Mouse (Mus musculus) myocyte (in vitro differentiated cells): Measurements from ENCODE around the gene Bicc1. TPM values are rescaled to one million over a fixed set of nuclear protein-coding genes. Genes with fewer than 3 reads are reported as not detected.

Source experiments
- H3K27me3 ChIP-seq: one replicate; pipeline ENCODE4 v1.6.1; 2011; ENCODE audit not compliant: control insufficient read depth, insufficient read depth, insufficient read length
- H3K36me3 ChIP-seq: one replicate; pipeline ENCODE4 v1.6.1; 2011; ENCODE audit not compliant: control insufficient read depth, insufficient read depth
- H3K4me2 ChIP-seq: one replicate; pipeline ENCODE4 v1.6.1; 2011; ENCODE audit warnings: low read depth, control low read depth
- H3K4me3 ChIP-seq: one replicate; pipeline ENCODE4 v1.5.1; 2011; ENCODE audit warnings: mild to moderate bottlenecking, control low read depth, moderate library complexity
- H3K79me2 ChIP-seq: one replicate; pipeline ENCODE4 v1.6.1; 2011; ENCODE audit not compliant: control insufficient read depth, insufficient read depth
- H3ac ChIP-seq: one replicate; pipeline ENCODE4 v1.6.1; 2011; ENCODE audit not compliant: control insufficient read depth, insufficient read length
- CEBPB ChIP-seq: IDR thresholded peaks from 2 replicates; pipeline ENCODE4 v1.6.1; 2011; ENCODE audit warnings: mild to moderate bottlenecking, moderate library complexity; ENCODE audit not compliant: poor library complexity, insufficient read depth, severe bottlenecking
- E2F4 ChIP-seq: IDR thresholded peaks from one replicate; pipeline ENCODE4 v1.6.1; 2011; ENCODE audit warnings: mild to moderate bottlenecking, control low read depth, moderate library complexity; ENCODE audit not compliant: insufficient read depth
- MAX ChIP-seq: IDR thresholded peaks from one replicate; pipeline ENCODE4 v1.6.1; 2011; ENCODE audit warnings: low read depth, mild to moderate bottlenecking, control low read depth
- MYOD1 ChIP-seq, 3 experiments: IDR thresholded peaks; one replicate each; pipeline ENCODE4 v1.6.1; 2011; ENCODE audit warnings: control low read depth in 2 of 3, low read depth in 2 of 3, mild to moderate bottlenecking in 2 of 3, moderate library complexity in 1 of 3; ENCODE audit not compliant: insufficient read length in 2 of 3, control insufficient read depth in 1 of 3
- MYOG ChIP-seq, 3 experiments: IDR thresholded peaks; one replicate each; pipeline ENCODE4 v1.6.1; 2011; ENCODE audit warnings: control low read depth in 2 of 3, low read depth in 2 of 3, mild to moderate bottlenecking in 2 of 3; ENCODE audit not compliant: insufficient read length in 2 of 3, control insufficient read depth in 1 of 3, insufficient read depth in 1 of 3
- POLR2A ChIP-seq: IDR thresholded peaks from one replicate; pipeline ENCODE4 v1.6.1; 2011; ENCODE audit warnings: low read depth, mild to moderate bottlenecking, control low read depth, moderate library complexity; ENCODE audit not compliant: insufficient read length
- POLR2AphosphoS2 ChIP-seq: IDR thresholded peaks from one replicate; pipeline ENCODE4 v1.6.1; 2011; ENCODE audit warnings: low read depth, control low read depth; ENCODE audit not compliant: insufficient read length
- REST ChIP-seq: IDR thresholded peaks from one replicate; pipeline ENCODE4 v1.6.1; 2011; ENCODE audit warnings: mild to moderate bottlenecking, control low read depth, moderate library complexity; ENCODE audit not compliant: insufficient read depth, insufficient read length
- SRF ChIP-seq: IDR thresholded peaks from one replicate; pipeline ENCODE4 v1.6.1; 2011; ENCODE audit warnings: low read depth; ENCODE audit not compliant: control insufficient read depth, insufficient read length
- TCF12 ChIP-seq: IDR thresholded peaks from one replicate; pipeline ENCODE4 v1.6.1; 2011; ENCODE audit warnings: mild to moderate bottlenecking, control low read depth; ENCODE audit not compliant: poor library complexity, insufficient read depth, severe bottlenecking
- TCF3 ChIP-seq: IDR thresholded peaks from one replicate; pipeline ENCODE4 v1.6.1; 2011; ENCODE audit warnings: low read depth, control low read depth; ENCODE audit not compliant: insufficient read length
- USF1 ChIP-seq: IDR thresholded peaks from one replicate; pipeline ENCODE4 v1.6.1; 2011; ENCODE audit warnings: low read depth, mild to moderate bottlenecking, control low read depth, moderate library complexity
- polyA plus RNA-seq: library from polyadenylated mRNA; unstranded; fragments of >200 nt; fragmentation: generic; extraction: Trizol; gene quantifications from one replicate; pipeline ENCODE4 v1.2.1, GENCODE M21; 2012; ENCODE audit warnings: missing spikeins

Bicc1 gene
- polyA plus RNA-seq, 1 experiment: 4.6 TPM

GRCm38 (mm10) chr10:71007001-71007400 is 152.5 kb downstream of the Bicc1 start:
- Histone ChIP-seq H3ac (no peak overlapping the region), H3K36me3 (no peaks in the 10 kb centered on the region), H3K4me3 (no peak overlapping the region), H3K27me3 (no peaks in the 10 kb centered on the region), H3K79me2 (no peaks in the 10 kb centered on the region), H3K4me2 (no peak overlapping the region)
- no peak for TF ChIP-seq SRF
- no peak for TF ChIP-seq POLR2A
- no peak for TF ChIP-seq TCF12
- TF ChIP-seq REST: no peak
- TF ChIP-seq MYOG (IDR thresholded peaks at IDR 0.05; ENCODE audit: control insufficient read depth in 1 of 3, insufficient read depth in 1 of 3, insufficient read length in 2 of 3, low read depth in 2 of 3): no peak
- no peak for TF ChIP-seq E2F4
- no peak for TF ChIP-seq TCF3

GRCm38 (mm10) chr10:71002871-71003270 is 156.6 kb downstream of the Bicc1 start:
- Histone ChIP-seq H3K4me3 (no peak overlapping the region), H3K36me3 (no peaks in the 10 kb centered on the region), H3K27me3 (no peaks in the 10 kb centered on the region), H3K79me2 (no peaks in the 10 kb centered on the region), H3ac (no peak overlapping the region), H3K4me2 (no peak overlapping the region)
- TF ChIP-seq REST: no peak
- TF ChIP-seq TCF12: no peak
- TF ChIP-seq POLR2A: no peak

GRCm38 (mm10) chr10:71002186-71002585 is 157.3 kb downstream of the Bicc1 start:
- Histone ChIP-seq H3K36me3 (no peaks in the 10 kb centered on the region), H3K79me2 (no peaks in the 10 kb centered on the region), H3K4me2 (no peak overlapping the region), H3ac (no peak overlapping the region), H3K27me3 (no peaks in the 10 kb centered on the region), H3K4me3 (no peak overlapping the region)
- TF ChIP-seq USF1 (no peak), E2F4 (no peak), TCF3 (no peak), REST (no peak), POLR2AphosphoS2 (no peak), CEBPB (no peak), MYOD1 (IDR thresholded peaks at IDR 0.05; ENCODE audit: control insufficient read depth in 1 of 3, insufficient read length in 2 of 3, low read depth in 2 of 3) (no peak), TCF12 (no peak), POLR2A (no peak), MAX (no peak), SRF (no peak), MYOG (IDR thresholded peaks at IDR 0.05; ENCODE audit: control insufficient read depth in 1 of 3, insufficient read depth in 1 of 3, insufficient read length in 2 of 3, low read depth in 2 of 3) (no peak)

DNA sequence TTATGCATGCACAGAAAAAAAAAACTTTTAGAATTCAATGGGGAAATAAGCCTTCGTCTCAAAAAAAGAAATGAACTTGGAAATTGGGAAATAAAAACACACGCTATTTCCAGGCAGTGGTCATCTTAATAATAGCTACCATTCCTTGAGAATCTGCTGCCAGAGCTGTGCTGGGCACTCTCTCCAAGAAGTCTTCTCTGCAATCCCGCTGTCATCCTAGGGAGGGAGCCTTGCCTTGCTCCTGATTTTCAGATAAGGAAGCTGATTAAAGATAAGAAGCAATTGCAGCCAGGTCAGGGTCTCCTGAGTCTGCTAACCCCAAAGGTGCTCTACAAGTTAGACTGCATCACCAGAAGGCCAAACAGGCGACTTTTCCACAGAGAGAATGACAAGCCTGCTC is 161.4 kb downstream of the Bicc1 start:
- no peak overlapping the region for H3K4me3 ChIP-seq
- H3K36me3 ChIP-seq: no peaks in the 10 kb centered on the region
- no peak overlapping the region for H3ac ChIP-seq
- no peak overlapping the region for H3K4me2 ChIP-seq
- TF ChIP-seq REST: no peak
- no peak for TF ChIP-seq TCF12
- TF ChIP-seq TCF3: no peak
- TF ChIP-seq E2F4: no peak
- TF ChIP-seq POLR2A: no peak
- TF ChIP-seq MYOG (IDR thresholded peaks at IDR 0.05; ENCODE audit: control insufficient read depth in 1 of 3, insufficient read depth in 1 of 3, insufficient read length in 2 of 3, low read depth in 2 of 3): no peak
- no peak for TF ChIP-seq USF1
- no peak for TF ChIP-seq MAX
- TF ChIP-seq SRF: no peak
- TF ChIP-seq POLR2AphosphoS2: no peak
- TF ChIP-seq MYOD1 (IDR thresholded peaks at IDR 0.05; ENCODE audit: control insufficient read depth in 1 of 3, insufficient read length in 2 of 3, low read depth in 2 of 3): no peak
- TF ChIP-seq CEBPB: no peak
- H3K27me3 ChIP-seq: no peaks in the 10 kb centered on the region
- no peaks in the 10 kb centered on the region for H3K79me2 ChIP-seq

DNA sequence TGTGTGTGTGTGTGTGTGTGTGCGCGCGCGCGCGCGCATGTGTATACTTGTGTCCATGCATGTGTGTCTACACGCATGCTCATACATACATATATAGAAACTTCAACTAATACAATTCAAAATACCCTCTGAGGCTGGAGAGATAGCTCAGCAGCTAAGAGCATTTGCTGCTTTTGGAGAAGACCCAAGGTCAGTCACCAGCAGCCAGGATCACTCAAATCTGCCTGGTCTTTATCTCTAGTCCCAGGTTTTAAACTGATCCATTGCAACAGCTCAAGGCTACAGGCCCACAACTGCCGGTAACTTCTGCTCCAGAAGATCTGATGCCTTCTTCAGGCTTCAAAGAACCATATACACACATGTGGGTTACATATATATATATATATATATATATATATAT is 163.4 kb downstream of the Bicc1 start:
- TF ChIP-seq CEBPB (no peak), TCF12 (no peak), SRF (no peak), MAX (no peak), MYOG (IDR thresholded peaks at IDR 0.05; ENCODE audit: control insufficient read depth in 1 of 3, insufficient read depth in 1 of 3, insufficient read length in 2 of 3, low read depth in 2 of 3) (no peak), TCF3 (no peak), POLR2AphosphoS2 (no peak), REST (no peak), MYOD1 (IDR thresholded peaks at IDR 0.05; ENCODE audit: control insufficient read depth in 1 of 3, insufficient read length in 2 of 3, low read depth in 2 of 3) (no peak), E2F4 (no peak), USF1 (no peak)
- Histone ChIP-seq H3ac (no peak overlapping the region), H3K4me2 (no peak overlapping the region), H3K79me2 (no peaks in the 10 kb centered on the region), H3K4me3 (no peak overlapping the region), H3K27me3 (no peaks in the 10 kb centered on the region), H3K36me3 (no peaks in the 10 kb centered on the region)
